Mouse (Mus musculus) monocyte, adult 5-6 weeks (primary cell): ENCODE data around the gene Sh3rf1. TPM values are rescaled to one million over a fixed set of nuclear protein-coding genes. Genes with fewer than 3 reads are reported as not detected.

Experiments used
- ATAC-seq: fragments of 153-309, 156-312 bp; replicated peaks from 2 replicates; pipeline ENCODE4 v1.8.0; 2017; ENCODE audit warnings: mild to moderate bottlenecking; ENCODE audit not compliant: low TSS enrichment, insufficient number of reproducible peaks, severe bottlenecking, poor library complexity, low FRiP score
- total RNA-seq: library from RNA; stranded (forward); fragments of 200-1000, 200-491, 200-594 nt; gene quantifications from 3 replicates; pipeline ENCODE4 v1.2.3, GENCODE M21; 2017

Gene Sh3rf1
- total RNA-seq, 1 experiment from 2014 or later = 0.57 TPM

DNA sequence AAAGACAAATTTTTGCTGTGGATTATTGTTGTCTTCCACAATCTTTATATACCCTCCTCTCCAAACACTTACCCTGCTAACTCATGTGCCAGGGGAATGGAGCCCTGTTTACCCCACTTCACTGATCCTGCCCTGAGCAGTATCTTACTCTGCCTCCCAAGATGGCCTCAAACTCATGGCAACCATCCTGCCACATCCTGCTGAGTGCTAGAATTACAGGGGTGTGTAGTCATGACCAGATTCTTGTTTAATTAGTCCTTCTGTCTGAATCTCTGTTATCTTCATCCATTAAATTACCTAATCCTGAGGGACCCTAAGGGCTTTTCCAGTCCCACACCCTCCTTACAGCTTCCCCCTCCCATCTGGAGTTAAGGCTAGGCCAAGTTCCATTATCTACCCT is 201.5 kb downstream of the Sh3rf1 start:
- ATAC-seq = no peak

GRCm38 (mm10) chr8:61426072-61426471 is 202.4 kb downstream of the Sh3rf1 start:
- no peak for ATAC-seq

- no peak for ATAC-seq
These were observed 203.0 kb downstream of the Sh3rf1 start for GRCm38 (mm10) chr8:61426671-61427070.

DNA sequence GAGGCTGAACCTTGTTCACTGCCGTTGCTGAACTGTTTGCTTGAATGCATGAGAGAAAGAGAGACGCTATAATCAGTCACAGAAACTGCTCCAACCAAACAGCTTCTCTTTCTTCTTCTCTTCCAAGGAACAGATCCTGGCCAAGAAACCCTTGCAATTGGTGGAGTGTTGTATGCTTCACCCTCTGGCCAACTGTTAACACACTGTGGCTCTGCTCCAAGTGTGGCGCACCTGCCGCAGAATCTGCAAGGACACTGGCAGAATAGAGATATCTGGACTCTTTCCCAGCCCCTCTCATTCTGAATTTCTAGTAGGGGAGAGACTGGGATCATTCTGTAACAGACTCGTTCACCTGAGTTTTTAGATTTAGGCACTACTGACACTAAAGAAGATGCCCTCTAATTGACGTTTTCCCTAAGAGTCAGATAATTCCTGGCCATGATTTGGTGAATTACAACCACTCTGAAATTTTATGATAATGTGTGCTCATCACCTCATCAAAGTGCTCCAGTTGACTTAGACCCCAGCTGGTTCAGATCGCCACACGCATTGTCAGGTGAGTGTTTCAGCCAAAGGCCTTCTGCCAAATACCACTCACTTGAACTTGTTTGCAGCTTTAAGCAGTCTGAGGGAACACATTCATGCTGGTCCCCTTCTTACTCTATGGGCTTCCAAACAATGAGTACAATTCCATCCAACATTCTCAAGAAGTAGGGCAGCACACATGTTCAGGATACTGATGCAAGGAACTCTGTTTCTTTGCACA is 204.4 kb downstream of the Sh3rf1 start:
- ATAC-seq = no peak

DNA sequence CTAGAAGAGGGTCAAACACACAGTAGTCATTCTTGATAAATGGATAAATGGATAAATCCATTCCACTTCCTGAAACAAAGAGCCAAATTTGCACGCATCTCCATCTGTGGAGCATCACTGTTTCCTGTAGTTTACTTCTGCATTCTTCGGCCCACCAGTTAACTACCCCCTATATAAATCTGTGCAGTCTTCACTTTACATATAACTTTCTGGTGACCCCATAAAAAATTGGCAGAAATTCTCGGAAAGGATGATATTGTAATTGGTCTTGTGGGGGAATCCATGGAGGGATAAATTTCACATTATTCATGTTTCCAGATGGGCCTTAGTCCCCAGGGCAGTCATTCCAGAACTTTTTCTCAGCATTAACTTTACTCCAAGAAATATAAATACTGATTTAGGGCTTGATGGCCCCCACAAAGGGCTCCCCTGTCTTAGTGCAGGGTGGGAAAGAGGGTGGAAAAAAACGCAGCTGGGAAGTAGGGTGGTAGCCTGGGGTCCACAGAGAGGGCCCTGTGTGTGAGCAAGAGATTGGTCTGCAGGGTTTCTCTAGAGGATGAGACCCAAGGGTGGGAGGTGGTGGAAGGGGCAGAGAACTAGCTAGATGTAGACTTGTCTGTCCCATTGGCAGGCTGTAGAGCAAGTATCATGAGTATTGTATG is 205.3 kb downstream of the Sh3rf1 start:
- ATAC-seq = no peak

DNA sequence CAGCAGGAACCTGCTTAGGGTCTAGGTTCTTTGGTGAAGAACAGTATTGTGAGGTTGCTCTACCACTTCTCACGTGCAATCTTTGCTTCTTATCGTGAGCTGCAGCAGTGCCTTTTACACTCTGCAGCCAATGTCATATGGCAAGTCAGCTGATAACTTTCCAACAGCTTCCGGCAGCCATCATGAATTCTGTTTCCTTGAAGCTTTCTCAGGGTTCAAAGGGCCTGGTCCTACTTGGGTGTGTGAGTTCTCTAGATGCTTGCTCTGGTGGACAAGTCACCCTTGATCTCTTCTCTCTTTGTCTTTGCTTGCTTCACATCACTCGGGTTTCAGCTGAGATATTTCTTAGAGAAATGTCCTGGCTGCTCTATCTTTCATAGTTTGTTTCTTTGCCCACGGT is 211.8 kb downstream of the Sh3rf1 start:
- no peak for ATAC-seq

- ATAC-seq = no peak
These were observed 212.5 kb downstream of the Sh3rf1 start for GRCm38 (mm10) chr8:61436147-61436546.

DNA sequence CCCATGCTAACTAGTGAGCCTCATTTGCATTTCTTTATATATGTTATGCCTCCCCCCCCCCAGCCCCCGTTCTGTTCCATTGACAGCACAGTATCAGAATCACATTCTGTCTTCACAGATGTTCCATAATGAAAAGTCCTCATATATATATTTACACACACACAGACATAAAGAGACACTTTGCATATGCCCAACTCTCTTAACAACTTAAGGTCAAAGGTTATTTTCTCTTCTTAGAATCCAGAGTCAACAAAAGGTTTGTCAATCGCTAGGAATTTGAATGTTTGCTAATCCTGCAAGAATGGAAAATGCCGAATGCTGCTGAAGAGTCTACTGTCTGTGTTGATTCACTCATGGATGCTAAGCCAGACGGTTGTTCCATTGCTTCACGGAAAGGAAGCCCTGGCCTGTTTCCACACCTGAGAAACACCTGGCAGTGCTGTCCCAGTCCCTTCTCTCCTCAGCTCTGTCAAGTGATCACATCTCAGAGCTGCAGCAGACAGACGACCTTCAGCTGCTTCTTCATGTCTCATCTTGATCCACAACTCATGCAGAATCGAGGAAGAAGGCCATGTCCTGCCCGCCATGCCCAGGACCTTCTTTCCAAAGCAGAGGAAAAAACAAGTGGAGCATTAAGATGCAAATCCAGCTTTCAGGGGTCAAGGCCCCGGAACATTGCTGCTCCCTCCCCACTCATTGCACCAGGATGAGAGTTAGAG is 213.1 kb downstream of the Sh3rf1 start:
- no peak for ATAC-seq

- no peak for ATAC-seq
These were observed 213.6 kb downstream of the Sh3rf1 start for GRCm38 (mm10) chr8:61437305-61437605.

- no peak for ATAC-seq
These were observed 219.3 kb downstream of the Sh3rf1 start for GRCm38 (mm10) chr8:61442988-61443387.

GRCm38 (mm10) chr8:61444358-61444757 is 220.7 kb downstream of the Sh3rf1 start:
- ATAC-seq = no peak

Other genes with a start within 250 kb of the Sh3rf1 start
- 45.9 to 82.4 TPM (median 55.4 TPM) in 3 replicates for gene Clcn3, start 240.6 kb upstream of the Sh3rf1 start, total RNA-seq
- gene Nek1, start 230.7 kb upstream of the Sh3rf1 start, total RNA-seq = 5.9 to 8.8 TPM (median 6.8 TPM) in 3 replicates